Mouse (Mus musculus) intestine, embryonic 16.5 days (tissue): ENCODE results near the gene Casq2. TPM values are rescaled to one million over a fixed set of nuclear protein-coding genes. Genes with fewer than 3 reads are reported as not detected.
A peak's percentile ranks its signal among the peaks of the same experiment; 100 is the strongest.
"Not testable (repeated sequence)": the region's sequence is repeated elsewhere in the genome, so short reads cannot be mapped to it uniquely, and the experiment has no call there.

Experiments used
- ATAC-seq: fragments of 200-750 bp; cut with Nextera tagmentation; 2 replicates; pipeline ENCODE4 v1.8.0; 2017; ENCODE audit warnings: moderate TSS enrichment, moderate library complexity
- H3K27ac ChIP-seq: fragments of 300-500 bp; sonication (generic); 2 replicates; pipeline ENCODE4 v1.5.1; 2014; ENCODE audit warnings: mild to moderate bottlenecking, low read length
- H3K27me3 ChIP-seq: fragments of 300-500 bp; sonication (generic); replicated peaks from 2 replicates; pipeline ENCODE4 v1.6.1; 2014; ENCODE audit warnings: low read length, control low read depth, mixed read lengths; ENCODE audit not compliant: control insufficient read depth, insufficient read depth
- H3K36me3 ChIP-seq: fragments of 300-500 bp; sonication (generic); 2 replicates; pipeline ENCODE4 v1.6.1; 2014; ENCODE audit warnings: low read length, control low read depth; ENCODE audit not compliant: control insufficient read depth, insufficient read depth
- H3K4me1 ChIP-seq: fragments of 300-500 bp; sonication (generic); 2 replicates; pipeline ENCODE4 v1.6.1; 2014; ENCODE audit warnings: low read length, control low read depth, mixed read lengths; ENCODE audit not compliant: control insufficient read depth, insufficient read depth
- H3K4me2 ChIP-seq: fragments of 300-500 bp; sonication (generic); 2 replicates; pipeline ENCODE4 v1.6.1; 2014; ENCODE audit warnings: low read depth, low read length, control low read depth
- H3K4me3 ChIP-seq: fragments of 300-500 bp; sonication (generic); 2 replicates; pipeline ENCODE4 v1.5.1; 2014; ENCODE audit warnings: mild to moderate bottlenecking, low read length
- H3K9ac ChIP-seq: fragments of 300-500 bp; sonication (generic); 2 replicates; pipeline ENCODE4 v1.6.1; 2014; ENCODE audit warnings: low read depth, low read length
- H3K9me3 ChIP-seq: fragments of 300-500 bp; sonication (generic); 2 replicates; pipeline ENCODE4 v1.6.1; 2016; ENCODE audit warnings: low read length, control low read depth; ENCODE audit not compliant: control insufficient read depth
- WGBS: fragments of 180-500 bp; shearing (Covaris S2); extraction: QIAGEN DNeasy Blood & Tissue Kit; methylation state at CpG from one replicate; pipeline ENCODE4 v1.1.7; 2014; 5-methylcytosine and 5-hydroxymethylcytosine counted together
- polyA plus RNA-seq: library from polyadenylated mRNA; unstranded; fragments of >200 nt; fragmentation: Nextera tagmentation; extraction: Ambion mirVana; gene quantifications from 2 replicates; pipeline ENCODE4 v1.2.1, GENCODE M21; 2015

Casq2 gene
- polyA plus RNA-seq, 1 experiment from 2014 or later, result 2.1 TPM

GRCm38 (mm10) chr3:102163861-102164260 is 77.6 kb downstream of the Casq2 start:
- not testable (repeated sequence) for H3K27me3 ChIP-seq, H3K27ac ChIP-seq, H3K9me3 ChIP-seq, H3K9ac ChIP-seq, ATAC-seq, H3K4me2 ChIP-seq, H3K4me3 ChIP-seq
- 92% methylated on average over 1 of the region's 1 CpGs for WGBS
- peaks cover 18% of the 10 kb centered on the region for H3K4me1 ChIP-seq
- H3K36me3 ChIP-seq, result peaks cover 18% of the 10 kb centered on the region

GRCm38 (mm10) chr3:102164911-102165310 is 78.7 kb downstream of the Casq2 start:
- Histone ChIP-seq H3K27me3 (no peaks in the 10 kb centered on the region), H3K9me3 (no peaks in the 10 kb centered on the region), H3K4me1 (peaks cover 17% of the 10 kb centered on the region), H3K9ac (no peak overlapping the region), H3K27ac (no peak overlapping the region), H3K4me2 (no peak overlapping the region), H3K36me3 (peaks cover 17% of the 10 kb centered on the region), H3K4me3 (no peak overlapping the region)
- ATAC-seq, result no peak
- 72% methylated on average over 4 of the region's 4 CpGs for WGBS

GRCm38 (mm10) chr3:102165536-102166286 is 79.5 kb downstream of the Casq2 start:
- Histone ChIP-seq H3K9ac (no peak overlapping the region), H3K9me3 (no peaks in the 10 kb centered on the region), H3K4me1 (peaks cover 19% of the 10 kb centered on the region), H3K4me2 (no peak overlapping the region), H3K27ac (0 out of 2 replicates have a peak overlapping the region, but pooled peaks have one; percentile 44), H3K36me3 (peaks cover 17% of the 10 kb centered on the region), H3K4me3 (no peak overlapping the region), H3K27me3 (no peaks in the 10 kb centered on the region)
- 85% methylated on average over 21 of the region's 21 CpGs for WGBS
- ATAC-seq, result peak; percentile 75

GRCm38 (mm10) chr3:102166287-102166620 is 80.0 kb downstream of the Casq2 start:
- H3K4me2 ChIP-seq, result no peak overlapping the region
- H3K27me3 ChIP-seq, result no peaks in the 10 kb centered on the region
- H3K27ac ChIP-seq, result 0 out of 2 replicates have a peak overlapping the region, but pooled peaks have one; percentile 44
- 65% methylated on average over 4 of the region's 4 CpGs for WGBS
- no peak overlapping the region for H3K9ac ChIP-seq
- ATAC-seq, result 0 out of 2 replicates have a peak, but pooled peaks have one; percentile 34
- peaks cover 17% of the 10 kb centered on the region for H3K36me3 ChIP-seq
- H3K9me3 ChIP-seq, result no peaks in the 10 kb centered on the region
- H3K4me1 ChIP-seq, result peaks cover 23% of the 10 kb centered on the region
- H3K4me3 ChIP-seq, result no peak overlapping the region

DNA sequence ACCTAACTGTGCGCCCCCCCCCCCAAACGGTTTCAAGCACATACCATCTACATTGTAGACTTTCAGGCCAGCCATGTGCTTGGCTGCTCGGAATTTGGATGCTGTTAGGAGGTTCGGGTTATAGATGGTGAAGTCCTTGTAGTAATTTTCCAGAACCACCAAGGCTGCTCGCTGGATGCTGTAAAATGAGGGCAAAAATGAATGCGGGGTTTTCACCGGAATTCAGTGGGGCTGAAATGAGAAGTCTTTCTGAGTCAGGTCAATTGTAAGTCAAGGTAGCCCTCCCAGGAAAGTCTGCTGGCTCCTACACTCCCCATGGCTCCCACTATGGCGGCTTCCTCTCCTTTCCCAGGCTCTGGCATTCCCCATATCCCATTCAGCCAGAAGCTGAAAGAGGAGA is 80.6 kb downstream of the Casq2 start:
- H3K27me3 ChIP-seq, result no peaks in the 10 kb centered on the region
- WGBS, result 91% methylated on average over 8 of the region's 8 CpGs
- peaks cover 23% of the 10 kb centered on the region for H3K4me1 ChIP-seq
- H3K36me3 ChIP-seq, result peaks cover 17% of the 10 kb centered on the region
- H3K9ac ChIP-seq, result no peak overlapping the region
- H3K27ac ChIP-seq, result no peak overlapping the region
- H3K4me2 ChIP-seq, result no peak overlapping the region
- no peaks in the 10 kb centered on the region for H3K9me3 ChIP-seq
- ATAC-seq, result no peak
- no peak overlapping the region for H3K4me3 ChIP-seq

DNA sequence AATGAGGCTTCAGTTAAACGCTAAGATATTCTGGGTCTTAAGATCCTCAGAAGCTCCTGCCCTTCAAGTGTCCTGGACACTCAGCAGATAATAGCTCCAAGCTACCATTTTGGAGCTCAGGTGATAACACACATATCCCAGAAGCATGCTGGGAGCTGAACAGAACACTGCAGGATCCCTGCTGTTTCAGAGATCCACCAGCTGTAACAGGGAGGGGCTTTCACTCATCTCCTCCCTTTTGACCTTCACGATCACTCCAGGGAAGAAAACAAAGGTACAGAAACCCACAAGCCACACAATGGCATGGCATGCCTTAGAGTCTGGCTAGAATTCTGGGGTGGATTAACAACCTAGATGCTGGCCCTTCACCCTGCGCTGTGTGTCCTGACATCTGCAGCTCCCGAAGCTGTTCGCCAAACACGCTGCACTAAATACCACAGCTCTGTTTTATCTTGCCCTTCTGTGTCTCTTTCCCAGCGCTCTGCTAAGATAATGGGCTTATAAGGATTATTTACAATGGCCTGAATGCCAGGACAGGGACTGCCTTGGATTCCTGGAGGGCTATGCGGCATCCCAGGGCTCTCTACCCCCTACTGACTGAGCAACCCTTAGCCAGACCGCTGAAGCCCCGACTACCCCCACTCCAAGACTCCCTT is 81.5 kb downstream of the Casq2 start:
- 28% methylated on average over 10 of the region's 10 CpGs for WGBS
- H3K27ac ChIP-seq, result no peak overlapping the region
- H3K9ac ChIP-seq, result no peak overlapping the region
- H3K4me3 ChIP-seq, result no peak overlapping the region
- H3K4me1 ChIP-seq, result peaks cover 23% of the 10 kb centered on the region
- no peaks in the 10 kb centered on the region for H3K27me3 ChIP-seq
- H3K9me3 ChIP-seq, result no peaks in the 10 kb centered on the region
- no peak overlapping the region for H3K4me2 ChIP-seq
- ATAC-seq, result no peak
- H3K36me3 ChIP-seq, result peaks cover 15% of the 10 kb centered on the region

DNA sequence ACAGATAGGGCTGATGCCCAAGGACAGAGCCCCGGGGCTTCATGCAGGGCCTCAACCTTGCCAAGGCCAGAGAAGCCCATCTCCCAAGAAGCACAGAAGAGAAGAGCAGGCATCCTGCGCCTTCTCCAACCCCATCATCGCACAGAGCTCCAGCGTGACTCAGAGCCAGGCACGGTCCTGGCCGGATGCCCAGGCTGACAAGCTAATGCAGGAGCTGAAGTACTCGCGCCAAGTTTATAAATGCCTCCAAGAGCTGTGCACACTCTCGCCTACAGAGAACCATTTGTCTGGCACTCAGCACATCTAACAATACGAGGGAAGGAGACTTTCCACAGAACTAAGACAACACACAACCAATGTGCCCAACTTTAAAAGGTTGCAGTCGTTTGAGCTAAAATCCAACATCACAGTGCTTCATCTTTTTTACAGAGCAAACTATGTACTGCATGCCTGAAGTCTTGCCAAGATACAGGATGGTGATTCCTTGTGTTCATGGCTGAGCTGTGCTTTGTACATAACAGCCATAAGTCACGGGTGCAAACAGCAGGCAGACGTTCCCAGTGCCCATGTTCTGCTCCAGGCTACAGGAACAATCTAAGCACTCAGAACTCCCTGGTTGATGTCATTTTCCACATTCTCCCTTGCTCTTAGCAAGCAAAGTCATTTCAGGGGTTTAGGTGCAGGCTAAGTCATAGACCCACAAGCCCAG is 83.1 kb downstream of the Casq2 start:
- Histone ChIP-seq H3K4me1 (peaks cover 23% of the 10 kb centered on the region), H3K27ac (peak overlapping the region; percentile 74), H3K9me3 (no peaks in the 10 kb centered on the region), H3K4me2 (no peak overlapping the region), H3K4me3 (no peak overlapping the region), H3K27me3 (no peaks in the 10 kb centered on the region), H3K36me3 (0 out of 2 replicates have a peak, but pooled peaks cover 6% of the 10 kb centered on the region), H3K9ac (no peak overlapping the region)
- 37% methylated on average over 13 of the region's 13 CpGs for WGBS
- peak; percentile 82 for ATAC-seq

DNA sequence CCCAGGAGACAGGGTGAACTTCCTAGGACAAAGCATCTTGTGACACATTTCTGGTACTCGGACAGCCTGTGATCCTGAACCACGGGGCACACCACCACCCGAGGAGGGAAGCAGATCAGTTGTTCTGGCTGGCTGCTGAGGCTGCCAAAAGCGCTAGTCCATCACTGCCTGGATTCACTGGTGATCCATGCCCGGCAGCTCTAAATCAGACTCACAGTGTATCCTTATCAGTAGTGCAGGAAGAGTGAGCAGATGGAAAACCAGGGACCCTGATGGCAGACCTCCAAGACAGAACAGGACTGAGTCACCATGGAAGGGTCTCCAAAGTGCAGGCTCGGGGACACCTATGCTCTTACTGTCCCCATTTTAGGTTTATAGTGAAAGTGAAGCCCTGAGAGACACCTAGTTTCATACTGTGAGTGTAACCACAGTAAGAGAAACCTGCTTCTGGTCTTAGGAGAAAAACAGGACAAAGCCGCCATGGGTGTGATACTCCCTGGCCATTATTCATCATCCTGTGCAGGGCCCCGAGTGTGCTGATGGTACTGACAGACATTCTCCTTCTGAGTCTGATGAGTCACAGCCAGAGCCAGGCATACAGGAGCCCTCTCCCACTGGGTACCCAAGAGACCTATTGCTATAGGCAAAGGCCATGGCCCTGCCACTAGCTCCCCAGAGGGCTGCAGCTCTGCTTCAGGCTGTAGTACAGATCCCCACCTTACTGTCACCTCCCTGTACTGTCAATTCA is 88.1 kb downstream of the Casq2 start:
- H3K36me3 ChIP-seq, result no peaks in the 10 kb centered on the region
- peaks cover 9% of the 10 kb centered on the region for H3K4me1 ChIP-seq
- no peaks in the 10 kb centered on the region for H3K9me3 ChIP-seq
- no peak overlapping the region for H3K9ac ChIP-seq
- H3K4me2 ChIP-seq, result no peak overlapping the region
- no peak overlapping the region for H3K27ac ChIP-seq
- no peaks in the 10 kb centered on the region for H3K27me3 ChIP-seq
- WGBS, result 69% methylated on average over 8 of the region's 8 CpGs
- no peak overlapping the region for H3K4me3 ChIP-seq
- ATAC-seq, result no peak

- no peak for ATAC-seq
- Histone ChIP-seq H3K4me3 (no peak overlapping the region), H3K27ac (no peak overlapping the region), H3K27me3 (no peaks in the 10 kb centered on the region), H3K4me2 (no peak overlapping the region), H3K9ac (no peak overlapping the region), H3K9me3 (no peaks in the 10 kb centered on the region), H3K36me3 (no peaks in the 10 kb centered on the region), H3K4me1 (peaks cover 4% of the 10 kb centered on the region; the same call in 1 of the 2 replicates)
- WGBS, result 85% methylated on average over 17 of the region's 18 CpGs
These were observed 89.5 kb downstream of the Casq2 start for GRCm38 (mm10) chr3:102175701-102176100.
